Mouse (Mus musculus) CH12.LX (cell line): ENCODE data around the gene Acsl5. TPM values are rescaled to one million over a fixed set of nuclear protein-coding genes. Genes with fewer than 3 reads are reported as not detected.

Experiments
- DNase-seq: peaks from one replicate; pipeline ENCODE4 v3.0.0-alpha.2; 2013; ENCODE audit errors: extremely low read depth
- H3K27ac ChIP-seq: 2 replicates; pipeline ENCODE4 v1.5.1; 2012; ENCODE audit warnings: low read depth, mild to moderate bottlenecking, control low read depth, moderate library complexity; ENCODE audit not compliant: insufficient read depth
- H3K27me3 ChIP-seq: replicated peaks from 2 replicates; pipeline ENCODE3; 2012; ENCODE audit warnings: inconsistent platforms
- H3K36me3 ChIP-seq, 2 experiments: replicated peaks in 1 of 2; 2 replicates each; pipeline versions ENCODE3 to v1.6.1; 2012; ENCODE audit warnings: inconsistent platforms in 1 of 2, low read length in 1 of 2, mild to moderate bottlenecking in 1 of 2, mixed read lengths in 1 of 2, moderate library complexity in 1 of 2; ENCODE audit not compliant: control insufficient read depth in 1 of 2, insufficient read depth in 1 of 2
- H3K4me1 ChIP-seq, 2 experiments: 2 replicates each; pipeline ENCODE4 v1.6.1; 2012; ENCODE audit warnings: inconsistent platforms in 1 of 2, moderate library complexity in 1 of 2; ENCODE audit not compliant: insufficient read depth in 2 of 2, control insufficient read depth in 1 of 2
- H3K4me2 ChIP-seq: 2 replicates; pipeline ENCODE4 v1.6.1; 2012; ENCODE audit warnings: low read depth, mild to moderate bottlenecking, control low read depth; ENCODE audit not compliant: poor library complexity, insufficient read depth, severe bottlenecking
- H3K4me3 ChIP-seq, 3 experiments: fragments of 150-350 bp in 1 of 3; sonication (generic) in 1 of 3; replicated peaks in 1 of 3; 2 replicates each; pipeline versions ENCODE3 to v1.5.1; 2011 to 2012; ENCODE audit warnings: low read depth in 2 of 3, low read length in 2 of 3, mild to moderate bottlenecking in 2 of 3, moderate library complexity in 2 of 3, control low read depth in 1 of 3, improper control_type of control experiment in 1 of 3, inconsistent platforms in 1 of 3, mixed read lengths in 1 of 3; ENCODE audit not compliant: poor library complexity in 1 of 3
- H3K79me2 ChIP-seq: replicated peaks from 2 replicates; pipeline ENCODE4 v1.6.1; 2012; ENCODE audit warnings: mild to moderate bottlenecking, moderate library complexity; ENCODE audit not compliant: control insufficient read depth, poor library complexity, insufficient read depth, severe bottlenecking; ENCODE audit errors: extremely low read depth
- H3K9ac ChIP-seq: 2 replicates; pipeline ENCODE4 v1.6.1; 2012; ENCODE audit warnings: low read depth, mild to moderate bottlenecking, control low read depth, moderate library complexity; ENCODE audit not compliant: insufficient read depth
- H3K9me3 ChIP-seq: replicated peaks from 2 replicates; pipeline ENCODE3; 2012; ENCODE audit warnings: low read length, inconsistent platforms, mixed read lengths
- BHLHE40 ChIP-seq: IDR thresholded peaks from 2 replicates; pipeline ENCODE4 v1.6.1; 2011; ENCODE audit warnings: mild to moderate bottlenecking, low read depth, low read length, improper control_type of control experiment
- CTCF ChIP-seq, 2 experiments: IDR thresholded peaks in 1 of 2; conservative IDR thresholded peaks in 1 of 2; 2 replicates each; pipeline ENCODE4 v1.5.1; 2011 to 2012; ENCODE audit warnings: low read depth in 2 of 2, low read length in 2 of 2, improper control_type of control experiment in 1 of 2, inconsistent platforms in 1 of 2, mild to moderate bottlenecking in 1 of 2, moderate library complexity in 1 of 2
- E2F4 ChIP-seq: IDR thresholded peaks from 2 replicates; pipeline ENCODE4 v1.6.1; 2011; ENCODE audit warnings: low read depth, low read length, improper control_type of control experiment; ENCODE audit not compliant: insufficient replicate concordance
- ELF1 ChIP-seq: IDR thresholded peaks from 2 replicates; pipeline ENCODE4 v1.6.1; 2014; ENCODE audit warnings: low read depth, mild to moderate bottlenecking, inconsistent platforms, low read length, improper control_type of control experiment
- EP300 ChIP-seq: IDR thresholded peaks from 2 replicates; pipeline ENCODE4 v1.6.1; 2011; ENCODE audit warnings: low read length, improper control_type of control experiment
- ETS1 ChIP-seq: conservative IDR thresholded peaks from 2 replicates; pipeline ENCODE4 v1.6.1; 2012; ENCODE audit warnings: low read depth, mild to moderate bottlenecking, inconsistent platforms, low read length, improper control_type of control experiment, moderate library complexity
- HCFC1 ChIP-seq: IDR thresholded peaks from 2 replicates; pipeline ENCODE4 v1.6.1; 2012; ENCODE audit warnings: low read depth, mild to moderate bottlenecking, inconsistent platforms, low read length, improper control_type of control experiment
- IRF4 ChIP-seq: IDR thresholded peaks from 2 replicates; pipeline ENCODE4 v1.6.1; 2014; ENCODE audit warnings: low read depth, mild to moderate bottlenecking, inconsistent platforms, low read length, improper control_type of control experiment
- JUN ChIP-seq: IDR thresholded peaks from 2 replicates; pipeline ENCODE4 v1.6.1; 2011; ENCODE audit warnings: low read depth, mild to moderate bottlenecking, low read length, improper control_type of control experiment, moderate library complexity; ENCODE audit not compliant: insufficient read depth
- JUND ChIP-seq: conservative IDR thresholded peaks from 2 replicates; pipeline ENCODE4 v1.6.1; 2011; ENCODE audit warnings: low read depth, low read length, improper control_type of control experiment
- KAT2A ChIP-seq: IDR thresholded peaks from 2 replicates; pipeline ENCODE4 v1.6.1; 2012; ENCODE audit warnings: low read length, improper control_type of control experiment, inconsistent platforms; ENCODE audit not compliant: insufficient replicate concordance
- MAZ ChIP-seq: IDR thresholded peaks from 2 replicates; pipeline ENCODE4 v1.6.1; 2012; ENCODE audit warnings: low read depth, mild to moderate bottlenecking, inconsistent platforms, low read length, improper control_type of control experiment, moderate library complexity
- MXI1 ChIP-seq: IDR thresholded peaks from 2 replicates; pipeline ENCODE4 v1.6.1; 2011; ENCODE audit warnings: mild to moderate bottlenecking, low read depth, low read length, improper control_type of control experiment
- MYC ChIP-seq: IDR thresholded peaks from 2 replicates; pipeline ENCODE4 v1.6.1; 2011; ENCODE audit warnings: low read depth, mild to moderate bottlenecking, improper control_type of control experiment, low read length
- NELFE ChIP-seq: IDR thresholded peaks from 2 replicates; pipeline ENCODE4 v1.6.1; 2011; ENCODE audit warnings: low read depth, low read length, improper control_type of control experiment
- RAD21 ChIP-seq: IDR thresholded peaks from 2 replicates; pipeline ENCODE4 v1.6.1; 2011; ENCODE audit warnings: low read depth, mild to moderate bottlenecking, low read length, improper control_type of control experiment, moderate library complexity
- SIN3A ChIP-seq: IDR thresholded peaks from 2 replicates; pipeline ENCODE4 v1.6.1; 2012; ENCODE audit warnings: low read length, improper control_type of control experiment, inconsistent platforms
- TCF12 ChIP-seq: IDR thresholded peaks from 2 replicates; pipeline ENCODE4 v1.6.1; 2014; ENCODE audit warnings: low read depth, mild to moderate bottlenecking, inconsistent platforms, low read length, improper control_type of control experiment
- USF2 ChIP-seq: conservative IDR thresholded peaks from 2 replicates; pipeline ENCODE4 v1.6.1; 2011; ENCODE audit warnings: low read depth, low read length, improper control_type of control experiment
- ZC3H11A ChIP-seq: IDR thresholded peaks from 2 replicates; pipeline ENCODE4 v1.6.1; 2012; ENCODE audit warnings: low read depth, mild to moderate bottlenecking, inconsistent platforms, low read length, improper control_type of control experiment
- ZMIZ1 ChIP-seq: IDR thresholded peaks from 2 replicates; pipeline ENCODE4 v1.6.1; 2012; ENCODE audit warnings: low read depth, mild to moderate bottlenecking, inconsistent platforms, low read length, improper control_type of control experiment
- dilution Hi-C: fragments of 300-500 bp; cut with MboI; formaldehyde crosslinking; loops from 2 replicates; pipeline ENCODE4 v1.14.3; 2020; ENCODE audit warnings: low sequenced_read_pairs; ENCODE audit not compliant: extremely low pct_unique_long_range_greater_than_20kb, extremely low pct_ligation_motif_present
- in situ Hi-C: fragments of 300-500 bp; cut with MboI; formaldehyde crosslinking; loops from 3 replicates; pipeline ENCODE4 v1.14.3; 2019; ENCODE audit warnings: low sequenced_read_pairs, low pct_ligation_motif_present, low pct_unique_long_range_greater_than_20kb, mixed read lengths
- polyA plus RNA-seq: library from polyadenylated mRNA; unstranded; fragments of >175 nt; gene quantifications from 2 replicates; pipeline ENCODE4 v1.2.1, GENCODE M21; 2012; ENCODE audit warnings: low read depth; ENCODE audit not compliant: insufficient read length
- total RNA-seq, 2 experiments: library from RNA; depleted of rRNA; stranded (reverse); fragments of 300-350 nt in 1 of 2; fragments of >200 nt in 1 of 2; gene quantifications; 2 replicates each; pipeline ENCODE4 v1.2.3; 2012 to 2014

Gene Acsl5
- total and polyA plus RNA-seq, 3 experiments = 126 to 265 (median 196) TPM

GRCm38 (mm10) chr19:55218741-55219221 lies 33.0 kb upstream of the Acsl5 start:
- peak overlapping the region in 2 of 3 experiments; percentile 48 to 56 for H3K4me3 ChIP-seq
- peak; percentile 0; the same call in 1 of the 2 replicates for TF ChIP-seq MAZ
- 0 out of 2 replicates have a peak, but pooled peaks have one; percentile 0 for TF ChIP-seq MXI1
- no peak for TF ChIP-seq RAD21
- TF ChIP-seq BHLHE40 = peak; percentile 2; the same call in 1 of the 2 replicates
- no peaks in the 10 kb centered on the region for H3K27me3 ChIP-seq
- no peak for DNase-seq
- H3K9ac ChIP-seq = no peak overlapping the region
- H3K27ac ChIP-seq = no peak overlapping the region
- dilution Hi-C loops = no loop called here
- H3K36me3 ChIP-seq = no peaks in the 10 kb centered on the region
- H3K9me3 ChIP-seq = no peaks in the 10 kb centered on the region
- in situ Hi-C loops = no loop called here
- H3K79me2 ChIP-seq = no peaks in the 10 kb centered on the region
- no peak overlapping the region for H3K4me2 ChIP-seq
- H3K4me1 ChIP-seq = peaks cover 19 to 45% of the 10 kb centered on the region in 2 experiments

GRCm38 (mm10) chr19:55219359-55219758 lies 32.4 kb upstream of the Acsl5 start:
- in situ Hi-C loops (no loop called here), dilution Hi-C loops (no loop called here)
- Histone ChIP-seq H3K4me1 (peaks cover 19 to 45% of the 10 kb centered on the region in 2 experiments), H3K27me3 (no peaks in the 10 kb centered on the region), H3K4me3 (no peak overlapping the region), H3K36me3 (no peaks in the 10 kb centered on the region), H3K4me2 (0 out of 2 replicates have a peak overlapping the region, but pooled peaks have one; percentile 27), H3K9ac (no peak overlapping the region), H3K79me2 (no peaks in the 10 kb centered on the region), H3K27ac (no peak overlapping the region), H3K9me3 (no peaks in the 10 kb centered on the region)
- DNase-seq = peak; percentile 78
- TF ChIP-seq KAT2A = no peak
- no peak for TF ChIP-seq MXI1
- TF ChIP-seq EP300 = peak; percentile 67
- no peak for TF ChIP-seq USF2
- TF ChIP-seq BHLHE40 = peak; percentile 52
- no peak for TF ChIP-seq MYC
- no peak for TF ChIP-seq E2F4
- TF ChIP-seq SIN3A = peak; percentile 38; the same call in 1 of the 2 replicates
- no peak for TF ChIP-seq NELFE
- TF ChIP-seq JUN = no peak
- TF ChIP-seq ZMIZ1 = no peak
- TF ChIP-seq JUND = no peak
- TF ChIP-seq HCFC1 = no peak
- no peak for TF ChIP-seq ELF1
- TF ChIP-seq ZC3H11A = no peak
- peak; percentile 69 for TF ChIP-seq ETS1
- peak; percentile 56; the same call in 1 of the 2 replicates for TF ChIP-seq TCF12
- no peak; a peak in 1 of 4 replicates for TF ChIP-seq CTCF (conservative IDR thresholded peaks at IDR 0.05 in 1 of 2, IDR thresholded peaks at IDR 0.05 in 1 of 2; ENCODE audit: low read depth in 2 of 2, low read length in 2 of 2)
- peak; percentile 8; the same call in 1 of the 2 replicates for TF ChIP-seq IRF4
- TF ChIP-seq, all 38 proteins: peak for 6
